Mouse (Mus musculus) inflammation-experienced regulatory T-cells, adult 6 months (primary cell): ENCODE measurements around the gene Hspa14. TPM values are rescaled to one million over a fixed set of nuclear protein-coding genes. Genes with fewer than 3 reads are reported as not detected.

Experiments
- ATAC-seq: one replicate; pipeline ENCODE4 v1.8.0; 2017
- polyA plus RNA-seq, 3 experiments: library from polyadenylated mRNA; unstranded; fragments of 100-300 nt; shearing (Covaris generic); gene quantifications; one replicate each; pipeline ENCODE4 v1.2.1; 2017

The Hspa14 gene
- 100 to 1,000 TPM; 104 to 113 (median 106) TPM for polyA plus RNA-seq

GRCm38 (mm10) chr2:3512552-3513454, at the start of gene Hspa14, which contains the start of the genes Gm45902 and Cdnf:
Hspa14 (minus strand) TSS chr2:3512814.
Gm45902 (minus strand) TSS chr2:3512790.
Cdnf (plus strand) TSS chr2:3513030.
- ATAC-seq, result peak; percentile 96

- peak; percentile 95 for ATAC-seq
These were observed 34.0 kb upstream of the Hspa14 start for GRCm38 (mm10) chr2:3546588-3546987.

GRCm38 (mm10) chr2:3546055-3546454, 33.4 kb upstream of the Hspa14 start:
- no peak for ATAC-seq

- no peak for ATAC-seq
These were observed 28.9 kb upstream of the Hspa14 start for GRCm38 (mm10) chr2:3541307-3542079.

- ATAC-seq, result no peak
These were observed 13.7 kb upstream of the Hspa14 start for GRCm38 (mm10) chr2:3526288-3526687.

GRCm38 (mm10) chr2:3522558-3522957, 9.9 kb upstream of the Hspa14 start:
- no peak for ATAC-seq

- ATAC-seq, result peak; percentile 1
These were observed 538 bp downstream of the Hspa14 start for GRCm38 (mm10) chr2:3512076-3512475.

GRCm38 (mm10) chr2:3500886-3501285, 11.7 kb downstream of the Hspa14 start:
- ATAC-seq, result no peak

- no peak for ATAC-seq
These were observed 13.1 kb downstream of the Hspa14 start for GRCm38 (mm10) chr2:3499543-3499942.

GRCm38 (mm10) chr2:3493833-3494409, 18.7 kb downstream of the Hspa14 start:
- ATAC-seq, result no peak

- no peak for ATAC-seq
These were observed 22.8 kb downstream of the Hspa14 start for GRCm38 (mm10) chr2:3489816-3490215.

- ATAC-seq, result no peak
These were observed 32.4 kb downstream of the Hspa14 start for GRCm38 (mm10) chr2:3480239-3480638.

GRCm38 (mm10) chr2:3475746-3476251, 36.8 kb downstream of the Hspa14 start:
- ATAC-seq, result peak; percentile 1

- ATAC-seq, result peak; percentile 88
These were observed 37.7 kb downstream of the Hspa14 start, which contains the start of gene Suv39h2 for GRCm38 (mm10) chr2:3474861-3475283. Suv39h2 (minus strand) TSS chr2:3475031.

- ATAC-seq, result peak; percentile 49
These were observed 38.2 kb downstream of the Hspa14 start for GRCm38 (mm10) chr2:3474361-3474805.

- ATAC-seq, result no peak
These were observed 38.7 kb downstream of the Hspa14 start for GRCm38 (mm10) chr2:3473891-3474290.

GRCm38 (mm10) chr2:3456590-3456989, 56.0 kb downstream of the Hspa14 start:
- no peak for ATAC-seq

GRCm38 (mm10) chr2:3453096-3453495, 59.5 kb downstream of the Hspa14 start:
- no peak for ATAC-seq

GRCm38 (mm10) chr2:3449431-3449830, 63.2 kb downstream of the Hspa14 start:
- no peak for ATAC-seq

GRCm38 (mm10) chr2:3445984-3446383, 66.6 kb downstream of the Hspa14 start:
- ATAC-seq, result no peak

- no peak for ATAC-seq
These were observed 68.4 kb downstream of the Hspa14 start for GRCm38 (mm10) chr2:3444206-3444605.
